Mouse (Mus musculus): ENCODE data around the gene Chrnb1.

- no peak for TF ChIP-seq CTCF (IDR thresholded peaks at IDR 0.05; ENCODE audit: insufficient read depth, low read depth, low read length)
- TF ChIP-seq POLR2A (IDR thresholded peaks at IDR 0.05; ENCODE audit: insufficient read depth, low read depth, low read length) = no peak
Measured at GRCm38 (mm10) chr11:69754701-69755100, 41.0 kb downstream of the Chrnb1 start.

Data from olfactory bulb, adult 2 months (tissue).